Mouse (Mus musculus) ES-Bruce4 (cell line): Measurements from ENCODE around the gene Gm7792. TPM values are rescaled to one million over a fixed set of nuclear protein-coding genes. Genes with fewer than 3 reads are reported as not detected.
"Not testable (repeated sequence)": the region's sequence is repeated elsewhere in the genome, so short reads cannot be mapped to it uniquely, and the experiment has no call there.

Source experiments
- H3K27ac ChIP-seq: 2 replicates; pipeline ENCODE4 v1.5.1; 2012; ENCODE audit warnings: low read length, inconsistent platforms; ENCODE audit not compliant: insufficient read depth
- H3K27me3 ChIP-seq: 2 replicates; pipeline ENCODE4 v1.6.1; 2012; ENCODE audit warnings: mild to moderate bottlenecking, low read length, inconsistent platforms; ENCODE audit not compliant: control insufficient read depth, poor library complexity, insufficient read depth, severe bottlenecking
- H3K36me3 ChIP-seq: 2 replicates; pipeline ENCODE4 v1.6.1; 2012; ENCODE audit warnings: inconsistent platforms, mild to moderate bottlenecking, low read length, moderate library complexity; ENCODE audit not compliant: control insufficient read depth, poor library complexity, insufficient read depth, severe bottlenecking
- H3K4me1 ChIP-seq: one replicate; pipeline ENCODE4 v1.8.1; 2011; ENCODE audit warnings: low read length; ENCODE audit not compliant: control insufficient read depth, insufficient read depth
- H3K4me3 ChIP-seq: 2 replicates; pipeline ENCODE4 v1.5.1; 2011; ENCODE audit warnings: low read depth, mild to moderate bottlenecking, low read length
- H3K9ac ChIP-seq: 2 replicates; pipeline ENCODE4 v1.6.1; 2012; ENCODE audit warnings: low read depth, mild to moderate bottlenecking, inconsistent platforms; ENCODE audit not compliant: poor library complexity, severe bottlenecking
- H3K9me3 ChIP-seq: replicated peaks from 2 replicates; pipeline ENCODE4 v1.6.1; 2012; ENCODE audit warnings: mild to moderate bottlenecking, low read length, inconsistent platforms; ENCODE audit not compliant: control insufficient read depth, poor library complexity, insufficient read depth, severe bottlenecking
- polyA plus RNA-seq: library from polyadenylated mRNA; stranded (reverse); fragments of >200 nt; gene quantifications from 2 replicates; pipeline ENCODE4 v1.2.4, GENCODE M21; 2011; ENCODE audit warnings: low read depth; ENCODE audit not compliant: missing spikeins, insufficient read depth, insufficient read length

Gm7792 gene
- not detected in 2 replicates for polyA plus RNA-seq

DNA sequence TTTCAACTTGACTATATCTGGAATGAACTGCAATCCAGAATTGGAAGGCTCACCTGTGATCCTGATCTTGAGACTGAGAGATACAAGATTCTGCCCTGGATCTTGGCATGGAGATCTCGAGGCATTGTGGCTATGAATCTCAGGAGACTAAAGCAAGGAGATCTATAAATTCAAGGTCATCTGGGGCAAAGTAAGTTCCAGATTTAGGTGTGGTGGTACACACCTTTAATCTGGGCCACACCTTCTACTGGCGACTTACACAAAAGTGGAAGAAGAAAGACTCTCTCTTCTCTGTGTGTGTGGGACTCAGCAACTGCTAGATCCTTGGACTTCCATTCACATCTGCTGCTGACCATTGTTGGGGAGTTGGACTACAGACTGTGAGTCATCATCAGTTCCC lies at the start of gene Gm7792:
Gene Gm7792, plus strand, starts transcription at position 301 of the 400 bp plus-strand sequence.
- H3K27me3 ChIP-seq, H3K27ac ChIP-seq, H3K36me3 ChIP-seq, H3K9ac ChIP-seq, H3K4me1 ChIP-seq, H3K4me3 ChIP-seq, H3K9me3 ChIP-seq: not testable (repeated sequence)

Other genes starting within 250 kb of the Gm7792 start
- gene C87414, start 172.2 kb upstream of the Gm7792 start, polyA plus RNA-seq: not detected in 2 replicates
- not detected in 2 replicates for gene Gm16429, start 85.3 kb downstream of the Gm7792 start, polyA plus RNA-seq
- gene BC061212, start 226.8 kb downstream of the Gm7792 start, polyA plus RNA-seq: not detected in 2 replicates
- not detected in 2 replicates for gene Gm6351, start 232.6 kb downstream of the Gm7792 start, polyA plus RNA-seq